Mouse (Mus musculus): ENCODE data around the gene Dnaja2.

DNA sequence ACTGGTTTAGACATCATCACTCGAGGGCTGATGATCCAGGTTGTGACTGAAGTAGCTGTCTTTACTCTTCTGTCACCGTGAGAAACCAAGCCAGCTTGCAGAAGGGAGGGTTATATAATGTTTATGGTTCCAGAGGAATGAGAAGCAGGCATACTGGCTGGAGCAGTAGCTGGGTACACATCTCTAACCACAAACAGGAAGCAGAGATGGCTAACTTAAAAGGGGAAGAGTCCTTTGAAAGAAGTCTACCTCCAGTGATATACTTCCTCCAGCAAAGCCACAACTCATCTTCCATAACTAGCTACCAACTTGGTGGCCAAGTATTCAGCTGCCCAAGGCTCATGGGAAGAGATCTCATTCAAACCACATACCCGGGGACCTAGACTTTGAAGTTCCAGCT, 23.7 kb downstream of the Dnaja2 start:
- TF ChIP-seq CTCF (IDR thresholded peaks at IDR 0.05; ENCODE audit: low read depth, low read length) (no peak), POLR2A (IDR thresholded peaks at IDR 0.05; ENCODE audit: borderline replicate concordance, low read depth, low read length) (no peak)
